Mouse (Mus musculus): ENCODE data around the gene Slc45a1. TPM values are rescaled to one million over a fixed set of nuclear protein-coding genes. Genes with fewer than 3 reads are reported as not detected.

Gene Slc45a1
- polyA plus RNA-seq, 1 experiment from 2014 or later, result 0.73 TPM

GRCm38 (mm10) chr4:150665806-150666205 lies 13.8 kb upstream of the Slc45a1 start:
- WGBS, result 76% methylated on average over 10 of the region's 10 CpGs
- no peak for ATAC-seq (ENCODE audit: insufficient number of reproducible peaks, low FRiP score, low TSS enrichment, low read depth)
- H3K27ac ChIP-seq (replicated peaks; ENCODE audit: low read depth, low read length), result no peak overlapping the region

GRCm38 (mm10) chr4:150664726-150665125 lies 12.8 kb upstream of the Slc45a1 start:
- Histone ChIP-seq H3K4me2 (ENCODE audit: low read depth, severe bottlenecking) (no peak overlapping the region), H3K9me3 (ENCODE audit: control insufficient read depth, low read length) (no peaks in the 10 kb centered on the region), H3K36me3 (ENCODE audit: control insufficient read depth, insufficient read depth, low read length) (no peaks in the 10 kb centered on the region), H3K27ac (replicated peaks; ENCODE audit: low read depth, low read length) (no peak overlapping the region), H3K9ac (ENCODE audit: low read length) (no peak overlapping the region), H3K27me3 (ENCODE audit: control insufficient read depth, insufficient read depth, low read length) (no peaks in the 10 kb centered on the region), H3K4me3 (ENCODE audit: low read depth, low read length) (no peak overlapping the region), H3K4me1 (ENCODE audit: control insufficient read depth, insufficient read depth, low read length) (peaks cover 23% of the 10 kb centered on the region)
- DNase-seq (ENCODE audit: low spot score) (no peak), ATAC-seq (ENCODE audit: insufficient number of reproducible peaks, low FRiP score, low TSS enrichment, low read depth) (no peak)
- WGBS, result 83% methylated on average over 7 of the region's 7 CpGs

More at GRCm38 (mm10) chr4:150665806-150666205, 13.8 kb upstream of the Slc45a1 start:
- H3K4me1 ChIP-seq (ENCODE audit: control insufficient read depth, insufficient read depth, low read length), result peaks cover 17% of the 10 kb centered on the region
- H3K9ac ChIP-seq (ENCODE audit: low read length), result no peak overlapping the region
- no peaks in the 10 kb centered on the region for H3K9me3 ChIP-seq (ENCODE audit: control insufficient read depth, low read length)
- H3K4me3 ChIP-seq (ENCODE audit: low read depth, low read length), result no peak overlapping the region
- H3K27me3 ChIP-seq (ENCODE audit: control insufficient read depth, insufficient read depth, low read length), result no peaks in the 10 kb centered on the region
- no peak overlapping the region for H3K4me2 ChIP-seq (ENCODE audit: low read depth, severe bottlenecking)
- H3K36me3 ChIP-seq (ENCODE audit: control insufficient read depth, insufficient read depth, low read length), result no peaks in the 10 kb centered on the region
- DNase-seq (ENCODE audit: low spot score), result no peak

DNA sequence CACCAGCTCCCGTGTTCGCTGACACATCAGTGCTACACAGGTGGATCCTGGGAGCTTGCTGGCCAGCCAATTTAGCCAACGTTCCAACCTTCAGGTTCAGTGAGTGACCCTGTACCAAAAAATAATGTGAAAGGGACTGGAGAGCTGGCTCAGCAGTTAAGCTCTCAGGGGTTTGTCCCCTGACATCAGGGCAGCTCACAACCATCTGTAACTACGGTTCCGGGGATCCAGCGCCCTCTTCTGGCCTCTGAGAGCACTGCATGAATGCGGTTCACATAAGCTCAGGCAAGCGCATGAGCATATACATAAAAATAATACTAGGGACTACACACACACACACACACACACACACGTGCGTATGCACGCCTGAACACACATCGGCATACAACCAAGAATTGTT lies 11.2 kb upstream of the Slc45a1 start:
- Histone ChIP-seq H3K9ac (ENCODE audit: low read length) (no peak overlapping the region), H3K4me2 (ENCODE audit: low read depth, severe bottlenecking) (no peak overlapping the region), H3K27ac (replicated peaks; ENCODE audit: low read depth, low read length) (no peak overlapping the region), H3K27me3 (ENCODE audit: control insufficient read depth, insufficient read depth, low read length) (no peaks in the 10 kb centered on the region), H3K4me1 (ENCODE audit: control insufficient read depth, insufficient read depth, low read length) (peaks cover 23% of the 10 kb centered on the region), H3K4me3 (ENCODE audit: low read depth, low read length) (no peak overlapping the region), H3K36me3 (ENCODE audit: control insufficient read depth, insufficient read depth, low read length) (no peaks in the 10 kb centered on the region), H3K9me3 (ENCODE audit: control insufficient read depth, low read length) (no peaks in the 10 kb centered on the region)
- ATAC-seq (ENCODE audit: insufficient number of reproducible peaks, low FRiP score, low TSS enrichment, low read depth) (no peak), DNase-seq (ENCODE audit: low spot score) (peak; percentile 74)
- WGBS, result 63% methylated on average over 12 of the region's 12 CpGs

DNA sequence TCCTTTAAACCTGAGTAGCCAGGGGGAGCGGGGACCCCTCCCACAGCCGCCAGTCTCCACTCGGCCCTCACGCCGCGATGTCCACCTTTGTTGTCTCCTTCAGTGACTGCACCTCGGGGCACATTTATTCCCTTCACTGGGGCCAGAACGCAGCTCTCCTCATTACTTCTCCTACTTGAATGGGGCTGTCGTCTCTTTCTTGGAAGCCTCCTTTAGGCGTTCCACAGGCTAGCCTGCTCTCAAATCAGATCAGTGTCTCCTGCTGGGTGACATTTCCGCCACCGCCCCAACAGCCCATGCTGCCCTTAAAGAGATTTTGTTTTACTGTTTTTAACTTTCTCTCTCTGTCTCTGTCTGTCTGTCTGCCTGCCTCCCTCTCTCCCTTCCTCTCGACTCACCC lies 9.9 kb upstream of the Slc45a1 start:
- DNase-seq (ENCODE audit: low spot score) (no peak), ATAC-seq (ENCODE audit: insufficient number of reproducible peaks, low FRiP score, low TSS enrichment, low read depth) (no peak)
- H3K4me3 ChIP-seq (ENCODE audit: low read depth, low read length), result peak overlapping the region; percentile 12; the same call in 1 of the 2 replicates
- peak overlapping the region; percentile 45 for H3K4me2 ChIP-seq (ENCODE audit: low read depth, severe bottlenecking)
- H3K36me3 ChIP-seq (ENCODE audit: control insufficient read depth, insufficient read depth, low read length), result no peaks in the 10 kb centered on the region
- H3K9ac ChIP-seq (ENCODE audit: low read length), result peak overlapping the region; percentile 35
- H3K4me1 ChIP-seq (ENCODE audit: control insufficient read depth, insufficient read depth, low read length), result peaks cover 23% of the 10 kb centered on the region
- no peaks in the 10 kb centered on the region for H3K9me3 ChIP-seq (ENCODE audit: control insufficient read depth, low read length)
- 5% methylated on average over 13 of the region's 13 CpGs for WGBS
- no peaks in the 10 kb centered on the region for H3K27me3 ChIP-seq (ENCODE audit: control insufficient read depth, insufficient read depth, low read length)
- H3K27ac ChIP-seq (replicated peaks; ENCODE audit: low read depth, low read length), result peak overlapping the region; percentile 21; the same call in 1 of the 2 replicates

DNA sequence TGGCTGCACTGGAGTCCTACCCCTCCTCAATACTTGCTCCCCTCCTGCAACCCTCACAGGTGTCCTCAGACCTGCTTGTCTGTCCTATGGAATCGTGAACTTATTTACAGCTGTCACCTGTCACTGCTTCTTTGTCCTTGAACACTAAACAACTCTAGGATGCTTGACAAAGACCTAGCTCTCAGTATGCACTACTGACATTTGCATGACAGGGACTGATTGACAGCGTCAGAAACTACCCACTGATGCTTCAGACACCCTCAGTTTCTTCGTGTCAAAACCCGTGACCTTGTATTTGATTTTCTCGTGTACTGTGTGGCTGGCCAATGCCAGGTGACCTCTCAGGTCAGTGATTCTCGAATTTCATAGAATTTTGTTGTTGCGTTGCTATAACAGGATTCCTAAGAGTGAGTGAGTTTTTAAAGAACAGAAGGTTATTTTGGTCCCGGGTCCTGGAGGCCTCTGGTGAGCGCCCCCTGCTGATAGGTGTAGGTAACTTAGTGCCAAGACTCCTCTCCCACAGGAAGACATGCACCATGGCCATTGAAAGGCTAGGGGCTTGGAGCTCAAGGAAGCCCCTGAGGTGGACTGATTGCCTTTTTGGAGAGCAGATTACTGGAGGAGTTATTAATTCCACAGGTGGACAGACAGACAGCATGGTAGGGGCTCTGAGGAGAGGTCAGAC lies 8.1 kb upstream of the Slc45a1 start:
- Histone ChIP-seq H3K9me3 (ENCODE audit: control insufficient read depth, low read length) (no peaks in the 10 kb centered on the region), H3K27ac (replicated peaks; ENCODE audit: low read depth, low read length) (no peak overlapping the region), H3K9ac (ENCODE audit: low read length) (no peak overlapping the region), H3K27me3 (ENCODE audit: control insufficient read depth, insufficient read depth, low read length) (no peaks in the 10 kb centered on the region), H3K4me2 (ENCODE audit: low read depth, severe bottlenecking) (no peak overlapping the region), H3K36me3 (ENCODE audit: control insufficient read depth, insufficient read depth, low read length) (no peaks in the 10 kb centered on the region), H3K4me1 (ENCODE audit: control insufficient read depth, insufficient read depth, low read length) (peaks cover 20% of the 10 kb centered on the region), H3K4me3 (ENCODE audit: low read depth, low read length) (no peak overlapping the region)
- no peak for ATAC-seq (ENCODE audit: insufficient number of reproducible peaks, low FRiP score, low TSS enrichment, low read depth)
- WGBS, result 76% methylated on average over 9 of the region's 9 CpGs
- DNase-seq (ENCODE audit: low spot score), result no peak

DNA sequence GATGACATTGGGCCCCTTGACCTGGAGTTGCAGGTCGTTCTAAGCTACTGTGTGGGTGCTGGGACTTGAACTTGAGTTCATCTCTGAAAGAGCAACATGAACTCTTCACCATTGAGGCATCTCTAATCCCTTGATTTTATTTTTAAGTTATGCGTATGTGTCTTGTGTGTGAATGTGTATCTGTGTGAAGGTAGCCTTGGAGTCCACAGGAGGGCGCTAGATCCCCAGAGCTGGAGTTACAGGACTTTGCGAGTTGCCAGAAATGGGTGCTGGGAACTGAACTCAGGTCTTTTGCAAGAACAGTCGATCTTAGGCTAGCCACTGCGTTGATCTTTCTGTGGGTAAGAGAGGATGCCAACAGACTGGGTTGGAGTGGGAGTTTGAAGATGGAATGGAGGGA lies 4.5 kb upstream of the Slc45a1 start:
- 76% methylated on average over 6 of the region's 6 CpGs for WGBS
- Histone ChIP-seq H3K4me2 (ENCODE audit: low read depth, severe bottlenecking) (no peak overlapping the region), H3K36me3 (ENCODE audit: control insufficient read depth, insufficient read depth, low read length) (no peaks in the 10 kb centered on the region), H3K4me1 (ENCODE audit: control insufficient read depth, insufficient read depth, low read length) (peaks cover 13% of the 10 kb centered on the region), H3K9me3 (ENCODE audit: control insufficient read depth, low read length) (no peaks in the 10 kb centered on the region), H3K27ac (replicated peaks; ENCODE audit: low read depth, low read length) (no peak overlapping the region), H3K4me3 (ENCODE audit: low read depth, low read length) (no peak overlapping the region), H3K27me3 (ENCODE audit: control insufficient read depth, insufficient read depth, low read length) (peaks cover 6% of the 10 kb centered on the region), H3K9ac (ENCODE audit: low read length) (no peak overlapping the region)
- DNase-seq (ENCODE audit: low spot score) (no peak), ATAC-seq (ENCODE audit: insufficient number of reproducible peaks, low FRiP score, low TSS enrichment, low read depth) (no peak)

GRCm38 (mm10) chr4:150655989-150656388 lies 4.0 kb upstream of the Slc45a1 start:
- H3K4me2 ChIP-seq (ENCODE audit: low read depth, severe bottlenecking), result no peak overlapping the region
- 7% methylated on average over 17 of the region's 17 CpGs for WGBS
- no peak for ATAC-seq (ENCODE audit: insufficient number of reproducible peaks, low FRiP score, low TSS enrichment, low read depth)

GRCm38 (mm10) chr4:150653072-150653599 lies 1.2 kb upstream of the Slc45a1 start:
- Histone ChIP-seq H3K4me3 (ENCODE audit: low read depth, low read length) (no peak overlapping the region), H3K36me3 (ENCODE audit: control insufficient read depth, insufficient read depth, low read length) (no peaks in the 10 kb centered on the region), H3K27me3 (ENCODE audit: control insufficient read depth, insufficient read depth, low read length) (peaks cover 9% of the 10 kb centered on the region), H3K27ac (replicated peaks; ENCODE audit: low read depth, low read length) (no peak overlapping the region), H3K4me2 (ENCODE audit: low read depth, severe bottlenecking) (no peak overlapping the region), H3K9ac (ENCODE audit: low read length) (no peak overlapping the region), H3K4me1 (ENCODE audit: control insufficient read depth, insufficient read depth, low read length) (peaks cover 8% of the 10 kb centered on the region), H3K9me3 (ENCODE audit: control insufficient read depth, low read length) (no peaks in the 10 kb centered on the region)
- ATAC-seq (ENCODE audit: insufficient number of reproducible peaks, low FRiP score, low TSS enrichment, low read depth), result no peak
- WGBS, result 34% methylated on average over 11 of the region's 11 CpGs
- DNase-seq (ENCODE audit: low spot score), result no peak

More at GRCm38 (mm10) chr4:150655989-150656388, 4.0 kb upstream of the Slc45a1 start:
- Histone ChIP-seq H3K36me3 (ENCODE audit: control insufficient read depth, insufficient read depth, low read length) (no peaks in the 10 kb centered on the region), H3K9me3 (ENCODE audit: control insufficient read depth, low read length) (no peaks in the 10 kb centered on the region), H3K4me3 (ENCODE audit: low read depth, low read length) (no peak overlapping the region), H3K27ac (replicated peaks; ENCODE audit: low read depth, low read length) (no peak overlapping the region), H3K4me1 (ENCODE audit: control insufficient read depth, insufficient read depth, low read length) (peaks cover 14% of the 10 kb centered on the region), H3K27me3 (ENCODE audit: control insufficient read depth, insufficient read depth, low read length) (peaks cover 9% of the 10 kb centered on the region), H3K9ac (ENCODE audit: low read length) (no peak overlapping the region)
- peak; percentile 92 for DNase-seq (ENCODE audit: low spot score)
